ENCODE assay signal across 8 mouse cellular contexts in genomic region chr3:79161093-79161723, GRCm38 (mm10).
DNase-seq lines count a peak whose midpoint lies in the region; ATAC-seq lines count a peak whose summit lies in the region.

No protein-coding gene starts in this region.

- peak; percentile 52 for DNase-seq in layer of hippocampus, adult 9-11 months
- DNase-seq in layer of hippocampus, postnatal 36 days, result no peak
- peak; percentile 49 to 56 for DNase-seq in cerebellum, postnatal 25 days
- DNase-seq in lung, postnatal 36 days, result peak; percentile 46
- DNase-seq in right cerebral cortex, postnatal 4 days, result no peak
- DNase-seq in gastrocnemius, postnatal 25 days, result no peak
- no peak for DNase-seq in urinary bladder, adult 18-20 months (ENCODE audit: low spot score in 2 of 2)

- peak; percentile 74 to 80 for ATAC-seq in hematopoietic stem cell, adult 5-6 weeks (replicated peaks in 1 of 2; ENCODE audit: insufficient read depth in 1 of 2, low FRiP score in 2 of 2, low TSS enrichment in 1 of 2, low read depth in 1 of 2, poor library complexity in 2 of 2, severe bottlenecking in 2 of 2)

Comparison
In these comparisons a context has a peak if more than half of its experiments do, and no peak if none do; other contexts are left out.
1. DNase-seq: peak in layer of hippocampus, adult 9-11 months (single experiment), cerebellum, postnatal 25 days (2 of 2) and lung, postnatal 36 days (single experiment); none in layer of hippocampus, postnatal 36 days (0 of 2), right cerebral cortex, postnatal 4 days (single experiment), gastrocnemius, postnatal 25 days (single experiment) and urinary bladder, adult 18-20 months (0 of 2).